Mouse (Mus musculus): ENCODE data around the gene Tcf7l1.

DNA sequence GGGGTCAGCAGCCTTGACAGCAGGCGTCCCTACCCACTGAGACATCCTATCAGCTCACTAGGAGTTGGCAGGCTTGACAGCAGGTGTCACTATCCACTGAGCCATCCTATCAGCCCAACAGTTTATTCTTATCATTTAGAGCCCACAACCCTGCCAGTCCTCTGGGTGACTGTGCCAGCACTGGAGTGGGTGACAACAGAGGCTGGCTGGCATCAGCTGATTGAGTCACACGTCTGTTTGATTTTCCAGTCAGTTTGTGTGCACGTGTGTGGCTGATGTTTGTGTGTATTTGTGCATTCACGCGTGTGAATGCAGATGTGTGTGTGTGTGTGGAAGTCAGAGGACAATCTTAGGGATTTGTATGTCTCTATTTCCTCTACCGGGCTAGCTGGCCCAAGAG is 13.1 kb upstream of the Tcf7l1 start:
- no peak for TF ChIP-seq FLI1 (IDR thresholded peaks at IDR 0.05; ENCODE audit: low read length)
- no peak for TF ChIP-seq GATA1 (IDR thresholded peaks at IDR 0.05; ENCODE audit: borderline replicate concordance, low read length)
